8 mouse cellular contexts compared by ENCODE assay signal in genomic region chr1:172162009-172162408, GRCm38 (mm10). TPM values are rescaled to one million over a fixed set of nuclear protein-coding genes. Genes with fewer than 3 reads are reported as not detected.
DNase-seq lines count a peak whose midpoint lies in the region; ATAC-seq lines count a peak whose summit lies in the region.

No protein-coding gene starts in this region.

- ATAC-seq in kidney, embryonic 16.5 days (ENCODE audit: low FRiP score, low TSS enrichment) = no peak
- peak; percentile 75 for ATAC-seq in CD4-positive, CD25-positive, alpha-beta regulatory T cell, adult 4 months
- ATAC-seq in activated CD4-positive, CD25-positive, alpha-beta regulatory T cell, adult 4 months = peak; percentile 57
- 0 out of 2 replicates have a peak, but pooled peaks have one; percentile 49 for ATAC-seq in megakaryocyte, adult 5-6 weeks (ENCODE audit: poor library complexity, severe bottlenecking)

- peak; percentile 42 for DNase-seq in kidney, adult 18-20 months
- DNase-seq in heart, postnatal 36 days = peak; percentile 28 to 39
- DNase-seq in Muller cell, postnatal 12 days (ENCODE audit: inconsistent ontology term) = no peak
- DNase-seq in c-Kit-positive CD71-positive TER-119-positive erythroid progenitor cells, embryonic 14.5 days (ENCODE audit: low spot score) = no peak

- H3K4me2 ChIP-seq in kidney, embryonic 16.5 days (replicated peaks; ENCODE audit: low read depth, low read length) = no peak overlapping the region

- WGBS in kidney, embryonic 16.5 days = 94% methylated on average over 1 of the region's 1 CpGs

- no peaks in the 10 kb centered on the region for H3K27me3 ChIP-seq in kidney, embryonic 16.5 days (ENCODE audit: insufficient read depth, low read length)

- no peak overlapping the region for H3K4me3 ChIP-seq in kidney, embryonic 16.5 days (ENCODE audit: low read length)

- H3K9ac ChIP-seq in kidney, embryonic 16.5 days (replicated peaks; ENCODE audit: low read length) = no peak overlapping the region

- no peaks in the 10 kb centered on the region for H3K9me3 ChIP-seq in kidney, embryonic 16.5 days (ENCODE audit: low read length)

- intact Hi-C loops in heart, postnatal 36 days (cut with DNase I) = loop anchor here (1.0 to 5.0 kb wide), 4 partner anchors 35 to 148 kb away; no protein-coding TSS in a partner anchor

- H3K4me1 ChIP-seq in kidney, embryonic 16.5 days (ENCODE audit: insufficient read depth, low read length) = peaks cover 18% of the 10 kb centered on the region

- peaks cover 13% of the 10 kb centered on the region; the same call in 1 of the 2 replicates for H3K36me3 ChIP-seq in kidney, embryonic 16.5 days (ENCODE audit: insufficient read depth, low read length)

- H3K27ac ChIP-seq in kidney, embryonic 16.5 days (ENCODE audit: low read length) = no peak overlapping the region

RNA-seq across cellular contexts. Expression of gene Dcaf8, which starts 14.1 kb away (rescaled TPM):
- 147 and 149 TPM in 2 replicates for polyA plus RNA-seq in kidney, embryonic 16.5 days (2015; fragmentation: Nextera tagmentation; extraction: Ambion mirVana)
- 100 to 1,000 TPM in 1 of 2 experiments, 10 to 100 TPM in 1; 76.5 to 132 TPM for polyA plus RNA-seq in CD4-positive, CD25-positive, alpha-beta regulatory T cell, adult 4 months (2017; shearing (Covaris generic))
- 10 to 100 TPM; 51.0 to 78.8 TPM for polyA plus RNA-seq in activated CD4-positive, CD25-positive, alpha-beta regulatory T cell, adult 4 months (2017; shearing (Covaris generic))
- 100 to 1,000 TPM; 124 to 129 TPM for total RNA-seq in heart, postnatal 36 days (2021)
- 18.9 and 19.4 TPM in 2 replicates for total RNA-seq in megakaryocyte, adult 5-6 weeks (2015)
- 63.9 and 71.6 TPM in 2 replicates for total RNA-seq in megakaryocyte, adult 5-6 weeks (2017)

RNA-seq across cellular contexts. Expression of gene Pex19, which starts 35.5 kb away (rescaled TPM):
- polyA plus RNA-seq in kidney, embryonic 16.5 days (2015; fragmentation: Nextera tagmentation; extraction: Ambion mirVana) = 170 and 172 TPM in 2 replicates
- 100 to 1,000 TPM in 1 of 2 experiments, 10 to 100 TPM in 1; 82.9 to 122 TPM for polyA plus RNA-seq in CD4-positive, CD25-positive, alpha-beta regulatory T cell, adult 4 months (2017; shearing (Covaris generic))
- 10 to 100 TPM; 68.1 to 70.7 TPM for polyA plus RNA-seq in activated CD4-positive, CD25-positive, alpha-beta regulatory T cell, adult 4 months (2017; shearing (Covaris generic))
- total RNA-seq in heart, postnatal 36 days (2021) = 100 to 1,000 TPM; 125 to 136 TPM
- 16.6 and 17.5 TPM in 2 replicates for total RNA-seq in megakaryocyte, adult 5-6 weeks (2015)
- 33.9 and 36.5 TPM in 2 replicates for total RNA-seq in megakaryocyte, adult 5-6 weeks (2017)

RNA-seq across cellular contexts. Expression of gene Pea15a, which starts 44.6 kb away (rescaled TPM):
- polyA plus RNA-seq in kidney, embryonic 16.5 days (2015; fragmentation: Nextera tagmentation; extraction: Ambion mirVana) = 129 and 132 TPM in 2 replicates
- polyA plus RNA-seq in CD4-positive, CD25-positive, alpha-beta regulatory T cell, adult 4 months (2017; shearing (Covaris generic)) = 10 to 100 TPM; 55.4 to 76.7 TPM
- polyA plus RNA-seq in activated CD4-positive, CD25-positive, alpha-beta regulatory T cell, adult 4 months (2017; shearing (Covaris generic)) = 10 to 100 TPM; 42.0 to 43.1 TPM
- 10 to 100 TPM; 59.1 to 65.0 TPM for total RNA-seq in heart, postnatal 36 days (2021)
- total RNA-seq in megakaryocyte, adult 5-6 weeks (2015) = 16.1 and 17.5 TPM in 2 replicates
- total RNA-seq in megakaryocyte, adult 5-6 weeks (2017) = 13.6 and 18.5 TPM in 2 replicates

RNA-seq across cellular contexts. Expression of gene Casq1, which starts 57.7 kb away (rescaled TPM):
- 5.2 and 5.6 TPM in 2 replicates for polyA plus RNA-seq in kidney, embryonic 16.5 days (2015; fragmentation: Nextera tagmentation; extraction: Ambion mirVana)
- not detected for polyA plus RNA-seq in CD4-positive, CD25-positive, alpha-beta regulatory T cell, adult 4 months (2017; shearing (Covaris generic))
- not detected for polyA plus RNA-seq in activated CD4-positive, CD25-positive, alpha-beta regulatory T cell, adult 4 months (2017; shearing (Covaris generic))
- total RNA-seq in heart, postnatal 36 days (2021) = 1 to 10 TPM; 8.0 to 8.6 TPM
- not detected in 2 replicates for total RNA-seq in megakaryocyte, adult 5-6 weeks (2015)
- total RNA-seq in megakaryocyte, adult 5-6 weeks (2017) = not detected in 2 replicates

Comparison
In these comparisons a context has a peak if more than half of its experiments do, and no peak if none do; other contexts are left out.
1. DNase-seq: peak in kidney, adult 18-20 months (single experiment) and heart, postnatal 36 days (2 of 2); none in Muller cell, postnatal 12 days (single experiment) and c-Kit-positive CD71-positive TER-119-positive erythroid progenitor cells, embryonic 14.5 days (single experiment).